Mouse (Mus musculus) R1 (cell line): ENCODE measurements around the gene Tbc1d2.

ENCODE experiments used
- DNase-seq: peaks from one replicate; pipeline ENCODE4 v3.0.0-alpha.2; 2018; ENCODE audit warnings: low read depth, low spot score

The Tbc1d2 gene

GRCm38 (mm10) chr4:46650086-46650753 is at the start of gene Tbc1d2:
Gene Tbc1d2 (minus strand): TSS chr4:46650209.
- DNase-seq, result peak; percentile 94

GRCm38 (mm10) chr4:46696467-46696866 is 46.5 kb upstream of the Tbc1d2 start:
- no peak for DNase-seq

GRCm38 (mm10) chr4:46690565-46690964 is 40.6 kb upstream of the Tbc1d2 start:
- no peak for DNase-seq

- DNase-seq, result no peak
These were observed 40.0 kb upstream of the Tbc1d2 start for GRCm38 (mm10) chr4:46690023-46690420.

- DNase-seq, result peak; percentile 74
These were observed 39.5 kb upstream of the Tbc1d2 start for GRCm38 (mm10) chr4:46689397-46690022.

GRCm38 (mm10) chr4:46688213-46688832 is 38.3 kb upstream of the Tbc1d2 start:
- DNase-seq, result no peak

DNA sequence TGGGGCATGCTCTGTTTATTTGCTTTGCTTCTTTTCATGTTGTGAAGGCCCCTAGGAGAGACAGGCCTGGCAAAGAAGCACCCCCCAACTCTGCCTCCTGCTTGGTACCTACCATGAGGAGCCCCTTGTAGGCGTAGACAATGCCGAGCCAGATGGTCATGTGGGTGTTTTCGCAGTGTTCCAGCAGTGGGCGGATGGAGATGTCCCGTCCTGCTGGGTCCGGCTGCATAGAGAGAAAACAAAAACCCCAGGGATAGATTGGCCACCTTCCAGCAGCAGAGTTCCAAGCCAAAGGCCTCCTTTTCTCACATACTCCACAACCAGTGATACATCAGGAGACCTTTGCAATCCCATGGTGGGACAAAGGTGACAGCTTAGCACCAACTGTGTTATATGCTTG is 34.2 kb upstream of the Tbc1d2 start:
- no peak for DNase-seq

- no peak for DNase-seq
These were observed 26.6 kb upstream of the Tbc1d2 start for GRCm38 (mm10) chr4:46676646-46677045.

DNA sequence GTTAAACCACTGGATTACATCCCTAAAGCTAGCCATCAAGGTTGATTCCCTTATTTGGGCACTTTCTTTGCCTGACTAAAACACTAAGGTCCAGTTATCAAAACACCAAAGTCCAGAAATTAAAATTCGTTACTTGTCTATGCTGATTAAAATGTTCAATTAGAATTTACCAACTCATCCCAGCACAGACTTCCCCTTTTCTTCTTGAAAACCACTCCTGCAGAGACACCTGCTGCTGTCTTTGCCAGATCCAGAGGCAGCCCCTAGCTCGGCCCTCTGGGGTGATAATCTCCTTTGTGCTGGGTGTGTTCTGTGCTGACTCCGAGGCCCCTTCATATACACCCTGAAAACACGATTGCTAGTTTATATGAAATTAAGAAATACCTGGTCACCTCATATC is 26.0 kb upstream of the Tbc1d2 start:
- DNase-seq, result no peak

DNA sequence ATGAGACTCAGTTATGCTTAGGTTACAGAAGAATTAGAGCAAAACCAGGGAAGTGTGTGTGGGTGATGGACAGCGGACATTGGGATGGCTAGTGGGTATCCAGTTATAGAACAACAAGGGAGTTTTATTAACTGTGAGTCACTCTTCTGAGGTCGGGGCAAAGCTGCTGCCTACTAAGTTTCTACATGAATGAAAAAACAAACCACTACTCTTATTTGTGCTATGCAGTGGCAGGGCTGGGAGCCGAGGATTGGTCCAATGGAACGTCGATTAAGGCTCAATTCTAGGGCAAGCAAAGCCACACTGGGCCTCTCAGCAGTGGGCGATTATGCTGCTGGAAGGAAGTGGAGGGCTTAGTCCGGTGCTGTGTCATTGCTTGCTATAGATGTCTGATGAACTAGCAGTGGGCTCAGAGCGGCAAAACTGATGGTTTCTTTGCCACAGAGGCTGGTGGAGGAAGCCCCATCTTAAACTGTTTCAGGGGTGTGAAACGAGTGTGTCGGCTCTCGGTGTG is 25.3 kb upstream of the Tbc1d2 start:
- DNase-seq, result no peak

- DNase-seq, result peak; percentile 77
These were observed 18.6 kb upstream of the Tbc1d2 start for GRCm38 (mm10) chr4:46668620-46669019.

GRCm38 (mm10) chr4:46666420-46666819 is 16.4 kb upstream of the Tbc1d2 start:
- DNase-seq, result no peak

DNA sequence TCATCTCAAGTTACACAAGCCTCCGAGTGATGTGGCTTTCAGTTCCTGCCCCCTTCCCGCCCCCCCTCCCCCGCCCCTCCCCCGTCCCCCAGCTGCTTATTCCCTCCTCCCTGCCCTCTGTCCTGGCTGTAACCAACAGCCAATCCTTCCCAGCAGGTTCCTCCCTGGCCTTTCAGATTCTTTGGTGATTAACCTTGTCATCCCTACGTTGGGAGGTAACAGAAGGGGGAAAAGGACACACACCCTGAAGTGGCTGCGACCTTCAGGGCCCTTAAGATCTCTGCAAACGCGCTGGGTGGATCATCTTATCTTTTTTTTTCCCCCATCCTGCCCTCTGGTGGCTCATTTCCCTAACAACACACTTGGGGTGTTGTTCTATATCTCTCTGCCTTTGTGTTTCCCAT is 15.4 kb upstream of the Tbc1d2 start:
- DNase-seq, result peak; percentile 100

- peak; percentile 82 for DNase-seq
These were observed 14.4 kb upstream of the Tbc1d2 start for GRCm38 (mm10) chr4:46664123-46665009.

DNA sequence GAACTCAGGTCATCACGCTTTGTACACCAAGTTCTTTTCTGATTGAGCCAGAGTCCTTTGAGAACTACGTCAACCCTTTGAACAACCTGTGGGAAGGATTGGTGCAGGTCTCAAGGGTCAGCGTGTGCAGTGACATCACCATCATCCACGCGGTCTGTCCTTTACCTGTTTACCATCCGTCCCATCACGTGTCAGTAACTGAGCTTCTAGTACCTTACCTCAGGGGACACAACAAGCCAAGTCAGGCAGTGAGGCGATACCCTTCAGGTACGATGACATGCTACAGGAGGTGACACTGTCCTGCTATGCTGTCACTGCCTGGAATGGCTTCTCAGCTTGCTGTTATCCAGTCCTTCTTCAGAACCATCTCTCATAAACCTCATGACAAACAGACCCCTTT is 11.4 kb upstream of the Tbc1d2 start:
- DNase-seq, result no peak

DNA sequence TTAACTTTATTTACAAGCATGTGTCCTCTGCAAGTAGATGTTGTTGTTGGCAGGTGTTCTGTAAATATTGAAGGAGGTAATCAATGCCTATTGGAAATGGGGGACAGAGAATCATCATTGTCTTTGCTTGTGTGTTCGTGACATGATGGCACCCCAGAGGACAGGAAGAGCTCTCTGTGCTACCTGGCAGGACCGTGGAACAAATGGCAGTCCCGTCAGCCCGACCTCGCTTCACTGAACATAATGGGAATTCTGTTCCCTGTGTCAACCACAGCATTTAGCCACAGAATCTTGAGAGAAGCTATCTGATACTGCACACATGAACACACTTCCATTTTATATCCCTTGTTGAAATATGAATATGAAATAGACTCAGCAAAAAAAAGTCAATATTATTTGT is 8.9 kb upstream of the Tbc1d2 start:
- no peak for DNase-seq

GRCm38 (mm10) chr4:46657116-46657515 is 7.1 kb upstream of the Tbc1d2 start:
- peak; percentile 81 for DNase-seq

DNA sequence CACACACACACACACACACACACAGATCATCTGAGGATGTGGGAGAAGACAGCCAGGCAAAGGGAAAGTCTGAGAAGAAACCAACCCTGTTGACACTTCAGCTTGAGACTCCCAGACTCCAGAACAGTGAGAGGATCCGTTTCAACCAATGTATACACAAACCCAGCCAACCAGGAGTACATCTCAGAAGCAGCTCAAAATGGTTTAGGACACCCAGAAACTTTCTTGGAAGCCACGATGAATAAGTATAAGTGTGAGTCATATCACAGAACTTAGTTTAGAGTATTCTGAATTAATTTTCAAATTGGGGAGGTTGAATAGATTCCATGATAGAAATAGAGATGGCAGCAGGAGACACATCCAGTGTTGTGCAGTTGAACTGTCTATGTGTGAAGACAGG is 5.9 kb upstream of the Tbc1d2 start:
- no peak for DNase-seq

DNA sequence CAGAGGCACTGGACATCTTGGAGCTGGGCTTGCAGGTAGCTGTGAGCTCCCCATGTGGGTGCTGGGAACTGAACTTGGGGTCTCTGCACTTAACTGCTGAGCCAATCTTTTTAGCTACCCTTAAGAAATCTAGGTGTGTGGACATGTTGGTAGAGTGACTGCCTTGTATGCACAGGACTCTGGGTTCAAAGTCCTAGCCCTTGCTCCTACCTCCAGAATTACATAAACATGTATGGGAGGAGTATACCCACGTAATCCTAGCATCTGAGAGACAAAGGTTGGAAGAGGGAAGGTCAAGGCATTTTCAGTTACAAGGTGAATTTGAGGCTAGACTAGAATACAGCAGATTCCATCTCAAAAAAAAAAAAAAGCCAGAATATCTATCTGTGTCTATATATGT is 5.3 kb upstream of the Tbc1d2 start:
- DNase-seq, result no peak

DNA sequence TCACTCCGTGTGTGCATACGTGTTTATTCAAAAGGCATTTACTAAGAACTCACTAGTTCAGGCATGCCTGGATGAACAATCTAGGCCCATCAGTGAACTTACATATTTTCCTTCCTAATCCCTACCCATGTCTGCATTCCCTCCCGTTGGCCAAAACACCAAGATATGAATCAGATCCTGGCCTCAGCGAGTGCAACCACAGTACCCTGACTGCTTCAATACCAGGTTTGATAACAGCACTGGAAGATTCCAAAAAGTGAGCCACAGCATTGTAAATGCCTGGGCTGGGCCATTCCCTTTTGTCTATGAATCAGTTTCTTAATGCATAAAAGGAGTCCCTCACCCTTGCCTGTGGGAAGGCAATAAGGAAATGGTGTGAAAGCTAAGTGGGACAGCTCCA is 848 bp downstream of the Tbc1d2 start:
- DNase-seq, result no peak

- no peak for DNase-seq
These were observed 6.3 kb downstream of the Tbc1d2 start for GRCm38 (mm10) chr4:46643676-46644112.
